Mouse (Mus musculus) stomach, embryonic 16.5 days (tissue): ENCODE measurements around the gene Thada. TPM values are rescaled to one million over a fixed set of nuclear protein-coding genes. Genes with fewer than 3 reads are reported as not detected.

Experiments
- ATAC-seq: fragments of 200-750 bp; cut with Nextera tagmentation; 2 replicates; pipeline ENCODE4 v1.8.0; 2017; ENCODE audit warnings: moderate number of reproducible peaks, moderate TSS enrichment; ENCODE audit not compliant: insufficient read depth, low FRiP score
- H3K27ac ChIP-seq: fragments of 300-500 bp; sonication (generic); 2 replicates; pipeline ENCODE4 v1.5.1; 2014; ENCODE audit warnings: low read length
- H3K27me3 ChIP-seq: fragments of 300-500 bp; sonication (generic); 2 replicates; pipeline ENCODE4 v1.6.1; 2014; ENCODE audit warnings: low read length, control low read depth, mixed read lengths; ENCODE audit not compliant: control insufficient read depth, insufficient read depth
- H3K36me3 ChIP-seq: fragments of 300-500 bp; sonication (generic); 2 replicates; pipeline ENCODE4 v1.6.1; 2014; ENCODE audit warnings: low read length; ENCODE audit not compliant: control insufficient read depth, insufficient read depth
- H3K4me1 ChIP-seq: fragments of 300-500 bp; sonication (generic); 2 replicates; pipeline ENCODE4 v1.6.1; 2014; ENCODE audit warnings: low read length, control low read depth, mixed read lengths; ENCODE audit not compliant: control insufficient read depth, insufficient read depth
- H3K4me2 ChIP-seq: fragments of 300-500 bp; sonication (generic); 2 replicates; pipeline ENCODE4 v1.6.1; 2014; ENCODE audit warnings: low read depth, low read length, mixed read lengths
- H3K4me3 ChIP-seq: fragments of 300-500 bp; sonication (generic); replicated peaks from 2 replicates; pipeline ENCODE4 v1.5.1; 2014; ENCODE audit warnings: mild to moderate bottlenecking, low read length
- H3K9ac ChIP-seq: fragments of 300-500 bp; sonication (generic); 2 replicates; pipeline ENCODE4 v1.6.1; 2014; ENCODE audit warnings: low read length
- H3K9me3 ChIP-seq: fragments of 300-500 bp; sonication (generic); replicated peaks from 2 replicates; pipeline ENCODE4 v1.6.1; 2016; ENCODE audit warnings: low read length, control low read depth; ENCODE audit not compliant: control insufficient read depth
- WGBS: fragments of 180-500 bp; shearing (Covaris S2); extraction: QIAGEN DNeasy Blood & Tissue Kit; methylation state at CpG from one replicate; pipeline ENCODE4 v1.1.7; 2014; 5-methylcytosine and 5-hydroxymethylcytosine counted together
- polyA plus RNA-seq: library from polyadenylated mRNA; unstranded; fragments of >200 nt; fragmentation: Nextera tagmentation; extraction: Ambion mirVana; gene quantifications from 2 replicates; pipeline ENCODE4 v1.2.1, GENCODE M21; 2015

Thada gene
- polyA plus RNA-seq, 1 experiment from 2014 or later = 7.4 TPM

- no peak overlapping the region for H3K9ac ChIP-seq
- H3K4me3 ChIP-seq = no peak overlapping the region
- no peaks in the 10 kb centered on the region for H3K27me3 ChIP-seq
- no peaks in the 10 kb centered on the region for H3K9me3 ChIP-seq
- H3K27ac ChIP-seq = no peak overlapping the region
- WGBS = 62% methylated on average over 3 of the region's 3 CpGs
- H3K4me1 ChIP-seq = peaks cover 9% of the 10 kb centered on the region
- no peak overlapping the region for H3K4me2 ChIP-seq
- ATAC-seq = no peak
- H3K36me3 ChIP-seq = no peaks in the 10 kb centered on the region
Observed at GRCm38 (mm10) chr17:84502341-84502740, 36.3 kb upstream of the Thada start.

GRCm38 (mm10) chr17:84498639-84499038, 32.6 kb upstream of the Thada start:
- WGBS = 38% methylated on average over 5 of the region's 5 CpGs
- Histone ChIP-seq H3K4me3 (no peak overlapping the region), H3K36me3 (no peaks in the 10 kb centered on the region), H3K4me1 (0 out of 2 replicates have a peak, but pooled peaks cover 9% of the 10 kb centered on the region), H3K27ac (peak overlapping the region; percentile 61; the same call in 1 of the 2 replicates), H3K27me3 (no peaks in the 10 kb centered on the region), H3K4me2 (no peak overlapping the region), H3K9me3 (no peaks in the 10 kb centered on the region), H3K9ac (no peak overlapping the region)
- ATAC-seq = 0 out of 2 replicates have a peak, but pooled peaks have one; percentile 60

- WGBS = 46% methylated on average over 3 of the region's 3 CpGs
- 0 out of 2 replicates have a peak overlapping the region, but pooled peaks have one; percentile 61 for H3K27ac ChIP-seq
- H3K9ac ChIP-seq = no peak overlapping the region
- no peaks in the 10 kb centered on the region for H3K36me3 ChIP-seq
- H3K4me2 ChIP-seq = no peak overlapping the region
- H3K4me1 ChIP-seq = 0 out of 2 replicates have a peak, but pooled peaks cover 9% of the 10 kb centered on the region
- H3K27me3 ChIP-seq = no peaks in the 10 kb centered on the region
- H3K9me3 ChIP-seq = no peaks in the 10 kb centered on the region
- no peak overlapping the region for H3K4me3 ChIP-seq
- ATAC-seq = no peak
Observed at GRCm38 (mm10) chr17:84497972-84498604, 32.1 kb upstream of the Thada start.

- no peaks in the 10 kb centered on the region for H3K27me3 ChIP-seq
- no peak for ATAC-seq
- 0 out of 2 replicates have a peak, but pooled peaks cover 9% of the 10 kb centered on the region for H3K4me1 ChIP-seq
- no peak overlapping the region for H3K9ac ChIP-seq
- WGBS = 46% methylated on average over 2 of the region's 2 CpGs
- no peak overlapping the region for H3K4me3 ChIP-seq
- no peak overlapping the region for H3K4me2 ChIP-seq
- no peaks in the 10 kb centered on the region for H3K36me3 ChIP-seq
- no peak overlapping the region for H3K27ac ChIP-seq
- H3K9me3 ChIP-seq = no peaks in the 10 kb centered on the region
Observed at GRCm38 (mm10) chr17:84497559-84497958, 31.6 kb upstream of the Thada start.

- Histone ChIP-seq H3K4me2 (no peak overlapping the region), H3K27ac (no peak overlapping the region), H3K4me3 (no peak overlapping the region), H3K27me3 (no peaks in the 10 kb centered on the region), H3K9me3 (no peaks in the 10 kb centered on the region), H3K4me1 (0 out of 2 replicates have a peak, but pooled peaks cover 9% of the 10 kb centered on the region), H3K9ac (no peak overlapping the region), H3K36me3 (no peaks in the 10 kb centered on the region)
- no peak for ATAC-seq
- WGBS = 90% methylated on average over 5 of the region's 5 CpGs
Observed at GRCm38 (mm10) chr17:84497026-84497425, 31.0 kb upstream of the Thada start.

GRCm38 (mm10) chr17:84492255-84492880, 26.4 kb upstream of the Thada start:
- H3K4me3 ChIP-seq = no peak overlapping the region
- ATAC-seq = no peak
- H3K4me1 ChIP-seq = no peaks in the 10 kb centered on the region
- no peak overlapping the region for H3K9ac ChIP-seq
- no peaks in the 10 kb centered on the region for H3K9me3 ChIP-seq
- WGBS = 41% methylated on average over 5 of the region's 5 CpGs
- H3K4me2 ChIP-seq = no peak overlapping the region
- H3K27ac ChIP-seq = no peak overlapping the region
- no peaks in the 10 kb centered on the region for H3K27me3 ChIP-seq
- H3K36me3 ChIP-seq = no peaks in the 10 kb centered on the region

GRCm38 (mm10) chr17:84487415-84487814, 21.4 kb upstream of the Thada start:
- Histone ChIP-seq H3K4me3 (no peak overlapping the region), H3K9me3 (no peaks in the 10 kb centered on the region), H3K4me2 (no peak overlapping the region), H3K36me3 (no peaks in the 10 kb centered on the region), H3K9ac (no peak overlapping the region), H3K27ac (no peak overlapping the region), H3K4me1 (peaks cover 3% of the 10 kb centered on the region; the same call in 1 of the 2 replicates), H3K27me3 (no peaks in the 10 kb centered on the region)
- 65% methylated on average over 2 of the region's 2 CpGs for WGBS
- no peak for ATAC-seq

- H3K27ac ChIP-seq = peak overlapping the region; percentile 55; the same call in 1 of the 2 replicates
- no peaks in the 10 kb centered on the region for H3K9me3 ChIP-seq
- WGBS = 43% methylated on average over 6 of the region's 6 CpGs
- H3K4me1 ChIP-seq = peaks cover 10% of the 10 kb centered on the region; the same call in 1 of the 2 replicates
- peak; percentile 81; the same call in 1 of the 2 replicates for ATAC-seq
- H3K27me3 ChIP-seq = no peaks in the 10 kb centered on the region
- H3K4me2 ChIP-seq = no peak overlapping the region
- H3K36me3 ChIP-seq = no peaks in the 10 kb centered on the region
- no peak overlapping the region for H3K9ac ChIP-seq
- no peak overlapping the region for H3K4me3 ChIP-seq
Observed at GRCm38 (mm10) chr17:84483673-84484320, 17.8 kb upstream of the Thada start.

- WGBS = 79% methylated on average over 3 of the region's 3 CpGs
- ATAC-seq = no peak
- H3K36me3 ChIP-seq = no peaks in the 10 kb centered on the region
- H3K27me3 ChIP-seq = no peaks in the 10 kb centered on the region
- H3K9ac ChIP-seq = no peak overlapping the region
- H3K4me3 ChIP-seq = no peak overlapping the region
- no peak overlapping the region for H3K27ac ChIP-seq
- peaks cover 10% of the 10 kb centered on the region; the same call in 1 of the 2 replicates for H3K4me1 ChIP-seq
- no peak overlapping the region for H3K4me2 ChIP-seq
- H3K9me3 ChIP-seq = no peaks in the 10 kb centered on the region
Observed at GRCm38 (mm10) chr17:84482831-84483230, 16.8 kb upstream of the Thada start.
